Mouse (Mus musculus) left cerebral cortex, postnatal 4 days (tissue): Measurements from ENCODE around the gene Ankmy2. TPM values are rescaled to one million over a fixed set of nuclear protein-coding genes. Genes with fewer than 3 reads are reported as not detected.
A peak's percentile ranks its signal among the peaks of the same experiment; 100 is the strongest.

Source experiments
- DNase-seq: peaks from one replicate; pipeline ENCODE4 v3.0.0-alpha.2; 2022
- intact Hi-C: fragments of 180-260 bp; cut with DNase I; formaldehyde crosslinking; loops from one replicate; pipeline ENCODE4 v1.15.1; 2025
- total RNA-seq, 2 experiments: library from RNA; stranded (reverse); gene quantifications; 2 replicates each; pipeline ENCODE4 v1.2.3; 2021

Ankmy2 gene
- 10 to 100 TPM; 61.8 to 63.7 TPM for total RNA-seq

- intact Hi-C loops: no loop called here
Measured at GRCm38 (mm10) chr12:36156637-36157303, at the start of gene Ankmy2. Gene Ankmy2, plus strand, starts transcription at chr12:36157114.

GRCm38 (mm10) chr12:36108442-36108841 lies 48.5 kb upstream of the Ankmy2 start:
- no peak for DNase-seq
- intact Hi-C loops: loop anchor here (5.0 kb wide), 1 partner anchor 211 kb away; no protein-coding TSS in a partner anchor

More at GRCm38 (mm10) chr12:36156637-36157303, at the start of gene Ankmy2:
- peak; percentile 97 for DNase-seq

- DNase-seq: no peak
- intact Hi-C loops: loop anchor here (10.0 kb wide), 1 partner anchor 74 kb away; no protein-coding TSS in a partner anchor
Measured at GRCm38 (mm10) chr12:36110457-36110856, 46.5 kb upstream of the Ankmy2 start.

- intact Hi-C loops: loop anchor here (10.0 kb wide), 1 partner anchor 74 kb away; no protein-coding TSS in a partner anchor
Measured at GRCm38 (mm10) chr12:36111110-36111509, 45.8 kb upstream of the Ankmy2 start.

GRCm38 (mm10) chr12:36112081-36112480 lies 44.8 kb upstream of the Ankmy2 start:
- DNase-seq: no peak
- intact Hi-C loops: loop anchor here (10.0 kb wide), 1 partner anchor 73 kb away; no protein-coding TSS in a partner anchor

More at GRCm38 (mm10) chr12:36111110-36111509, 45.8 kb upstream of the Ankmy2 start:
- DNase-seq: no peak

GRCm38 (mm10) chr12:36117161-36117560 lies 39.8 kb upstream of the Ankmy2 start:
- DNase-seq: no peak
- intact Hi-C loops: loop anchor here (10.0 kb wide), 1 partner anchor 68 kb away; no protein-coding TSS in a partner anchor

- intact Hi-C loops: loop anchor here (10.0 kb wide), 1 partner anchor 66 kb away; no protein-coding TSS in a partner anchor
- no peak for DNase-seq
Measured at GRCm38 (mm10) chr12:36119244-36119643, 37.7 kb upstream of the Ankmy2 start.

GRCm38 (mm10) chr12:36126049-36126448 lies 30.9 kb upstream of the Ankmy2 start:
- intact Hi-C loops: no loop called here
- DNase-seq: no peak

- DNase-seq: no peak
- intact Hi-C loops: no loop called here
Measured at GRCm38 (mm10) chr12:36129826-36130225, 27.1 kb upstream of the Ankmy2 start.

GRCm38 (mm10) chr12:36132254-36132653 lies 24.7 kb upstream of the Ankmy2 start:
- intact Hi-C loops: no loop called here
- no peak for DNase-seq

GRCm38 (mm10) chr12:36132668-36133067 lies 24.2 kb upstream of the Ankmy2 start:
- intact Hi-C loops: no loop called here
- no peak for DNase-seq

- no peak for DNase-seq
- intact Hi-C loops: no loop called here
Measured at GRCm38 (mm10) chr12:36133547-36133946, 23.4 kb upstream of the Ankmy2 start.

GRCm38 (mm10) chr12:36134111-36134510 lies 22.8 kb upstream of the Ankmy2 start:
- intact Hi-C loops: no loop called here
- no peak for DNase-seq

GRCm38 (mm10) chr12:36135409-36135808 lies 21.5 kb upstream of the Ankmy2 start:
- DNase-seq: no peak
- intact Hi-C loops: no loop called here

GRCm38 (mm10) chr12:36136285-36136684 lies 20.6 kb upstream of the Ankmy2 start:
- intact Hi-C loops: no loop called here
- no peak for DNase-seq

- DNase-seq: no peak
- intact Hi-C loops: no loop called here
Measured at GRCm38 (mm10) chr12:36137192-36137591, 19.7 kb upstream of the Ankmy2 start.

- peak; percentile 19 for DNase-seq
- intact Hi-C loops: no loop called here
Measured at GRCm38 (mm10) chr12:36140401-36140800, 16.5 kb upstream of the Ankmy2 start.

GRCm38 (mm10) chr12:36146230-36147011 lies 10.5 kb upstream of the Ankmy2 start:
- DNase-seq: no peak
- intact Hi-C loops: no loop called here

GRCm38 (mm10) chr12:36150265-36150664 lies 6.6 kb upstream of the Ankmy2 start:
- DNase-seq: no peak
- intact Hi-C loops: no loop called here

- intact Hi-C loops: no loop called here
- no peak for DNase-seq
Measured at GRCm38 (mm10) chr12:36150737-36151136, 6.2 kb upstream of the Ankmy2 start.

- intact Hi-C loops: no loop called here
- DNase-seq: peak; percentile 26
Measured at GRCm38 (mm10) chr12:36155141-36155641, 1.7 kb upstream of the Ankmy2 start.
